Mouse (Mus musculus) retina, postnatal 7 days (tissue): ENCODE results near the gene Ttyh3.

ENCODE experiments used
- DNase-seq: peaks from one replicate; pipeline ENCODE4 v3.0.0-alpha.2; 2012; ENCODE audit warnings: low read depth, low spot score

Gene Ttyh3

GRCm38 (mm10) chr5:140610273-140611011 is 38.4 kb downstream of the Ttyh3 start:
- DNase-seq = no peak

GRCm38 (mm10) chr5:140609511-140610272 is 39.1 kb downstream of the Ttyh3 start:
- no peak for DNase-seq

GRCm38 (mm10) chr5:140608634-140609015 is 40.2 kb downstream of the Ttyh3 start:
- no peak for DNase-seq

- DNase-seq = no peak
Measured at GRCm38 (mm10) chr5:140607836-140608633, 40.8 kb downstream of the Ttyh3 start.

GRCm38 (mm10) chr5:140607001-140607835 is 41.6 kb downstream of the Ttyh3 start, which contains the start of gene Lfng:
Gene Lfng, plus strand, starts transcription at chr5:140607320.
- DNase-seq = peak; percentile 73

- DNase-seq = no peak
Measured at GRCm38 (mm10) chr5:140606386-140606785, 42.4 kb downstream of the Ttyh3 start.

GRCm38 (mm10) chr5:140605228-140605627 is 43.6 kb downstream of the Ttyh3 start:
- no peak for DNase-seq

GRCm38 (mm10) chr5:140604386-140604785 is 44.4 kb downstream of the Ttyh3 start:
- DNase-seq = no peak

GRCm38 (mm10) chr5:140602540-140602939 is 46.3 kb downstream of the Ttyh3 start:
- no peak for DNase-seq

GRCm38 (mm10) chr5:140601712-140602111 is 47.1 kb downstream of the Ttyh3 start:
- DNase-seq = no peak

GRCm38 (mm10) chr5:140599939-140600338 is 48.9 kb downstream of the Ttyh3 start:
- no peak for DNase-seq

- DNase-seq = no peak
Measured at GRCm38 (mm10) chr5:140597787-140598186, 51.0 kb downstream of the Ttyh3 start.

GRCm38 (mm10) chr5:140596927-140597588 is 51.8 kb downstream of the Ttyh3 start:
- no peak for DNase-seq

- DNase-seq = no peak
Measured at GRCm38 (mm10) chr5:140596426-140596825, 52.4 kb downstream of the Ttyh3 start.

GRCm38 (mm10) chr5:140594846-140595245 is 54.0 kb downstream of the Ttyh3 start:
- DNase-seq = no peak

- DNase-seq = no peak
Measured at GRCm38 (mm10) chr5:140589082-140589774, 59.6 kb downstream of the Ttyh3 start.

- DNase-seq = no peak
Measured at GRCm38 (mm10) chr5:140583732-140584368, 65.0 kb downstream of the Ttyh3 start.

- peak; percentile 50 for DNase-seq
Measured at GRCm38 (mm10) chr5:140582995-140583731, 65.7 kb downstream of the Ttyh3 start.

- DNase-seq = no peak
Measured at GRCm38 (mm10) chr5:140581569-140581968, 67.3 kb downstream of the Ttyh3 start.
